Mouse (Mus musculus) natural killer cell, adult 2 months (primary cell): ENCODE data around the gene Tubg1.
A peak's percentile ranks its signal among the peaks of the same experiment; 100 is the strongest.

Experiments
- DNase-seq, 2 experiments: peaks; one replicate each; pipeline ENCODE4 v3.0.0; 2022; ENCODE audit warnings: low spot score in 2 of 2

The Tubg1 gene

DNA sequence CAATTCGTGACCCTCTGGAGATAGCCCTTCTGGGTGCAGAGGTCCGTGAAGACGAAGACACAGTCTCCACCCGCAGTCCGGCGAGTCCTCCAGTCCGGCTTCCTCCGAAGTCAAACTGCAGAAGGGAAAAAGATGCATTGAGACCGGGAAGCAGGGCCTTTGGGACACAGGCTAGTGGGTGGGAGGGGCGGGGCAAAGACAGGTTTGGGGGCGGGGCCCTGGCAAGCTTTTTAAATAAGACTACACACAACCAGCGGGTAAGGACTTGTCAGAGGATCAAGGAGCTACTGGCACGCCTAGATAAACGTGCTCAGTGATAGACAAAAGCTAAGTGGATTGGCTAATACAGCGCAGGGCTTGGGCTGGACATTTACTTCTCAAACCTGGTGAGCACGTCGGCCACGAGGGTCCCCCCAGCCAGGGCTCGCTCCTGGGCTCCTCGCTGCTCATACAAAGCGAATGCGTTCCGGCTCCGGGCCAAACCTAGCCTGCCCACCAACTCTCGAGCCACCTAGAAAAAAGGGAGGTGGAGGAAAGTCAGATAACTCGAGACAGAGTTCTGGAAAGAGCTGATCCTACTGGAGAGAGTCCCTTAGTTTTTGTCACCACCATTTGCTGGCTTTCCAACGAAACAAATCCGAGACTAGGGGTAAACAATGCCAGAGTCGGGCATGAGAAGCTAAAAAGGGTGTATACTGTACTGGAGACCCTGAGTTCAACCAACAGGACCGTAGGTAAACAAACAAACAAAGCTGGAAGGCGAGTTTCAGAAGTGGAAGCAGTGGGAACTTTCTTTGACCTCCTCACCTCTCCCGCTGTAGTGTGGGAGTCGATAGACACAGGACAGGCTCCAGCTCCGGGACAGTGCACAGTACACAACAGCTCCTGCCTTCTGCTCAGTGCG is 45.2 kb downstream of the Tubg1 start:
- DNase-seq: no peak

DNA sequence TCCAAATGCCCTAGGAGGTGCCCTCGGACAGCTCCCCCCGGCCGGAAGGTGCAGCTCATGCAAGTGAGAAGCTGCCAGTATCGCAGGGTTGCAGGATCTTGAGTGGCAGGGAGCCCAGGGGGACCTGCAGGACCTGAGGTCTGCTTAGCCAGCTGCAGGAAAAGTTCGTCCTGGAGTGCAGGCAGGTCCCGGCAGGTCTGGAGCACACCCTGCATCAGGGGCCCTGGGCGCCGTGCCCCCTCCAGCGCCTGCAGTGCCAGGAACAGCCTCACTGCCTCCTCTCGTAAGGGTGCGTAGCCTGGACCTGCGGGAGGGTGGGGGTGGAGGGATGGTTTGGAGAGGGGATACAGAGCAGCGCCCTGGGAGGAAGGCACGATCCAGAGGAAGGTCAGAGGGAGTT is 46.6 kb downstream of the Tubg1 start:
- DNase-seq: no peak

DNA sequence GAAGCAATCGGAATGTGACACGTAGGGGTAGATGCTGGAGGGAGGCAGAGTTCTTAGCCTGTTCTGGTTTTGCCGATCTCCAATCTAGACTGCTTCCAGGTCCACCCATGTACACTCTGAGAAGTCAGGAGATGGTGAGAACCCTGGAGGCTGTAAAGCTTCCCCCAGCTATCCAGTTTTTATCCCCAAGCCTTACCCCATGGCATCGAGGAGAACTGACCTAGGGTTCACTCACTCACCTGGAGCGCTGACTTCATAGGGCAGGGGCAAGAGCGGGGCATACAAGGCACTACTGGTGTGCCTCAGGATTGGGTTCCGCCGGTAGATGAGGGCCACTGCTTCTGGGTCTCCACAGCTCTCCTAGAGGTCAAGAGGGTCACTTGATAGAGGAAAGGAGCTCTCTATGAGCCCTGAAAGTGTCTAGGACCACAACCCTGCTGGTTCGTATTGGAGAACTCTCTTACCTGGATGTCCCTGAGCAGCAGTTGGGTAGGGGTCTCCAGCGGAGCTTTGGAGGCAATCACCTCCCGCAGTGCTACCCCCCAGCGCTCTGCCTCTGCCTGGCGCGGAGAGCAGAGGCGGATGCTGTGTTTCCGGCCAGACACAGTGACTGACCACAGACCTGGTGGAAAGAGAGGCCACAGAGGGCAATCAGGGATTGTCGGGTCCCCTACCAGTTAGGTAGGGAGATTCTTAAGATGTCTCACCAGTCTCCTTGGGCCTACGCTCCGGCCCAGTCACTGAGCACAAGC is 47.6 kb downstream of the Tubg1 start:
- DNase-seq: no peak

DNA sequence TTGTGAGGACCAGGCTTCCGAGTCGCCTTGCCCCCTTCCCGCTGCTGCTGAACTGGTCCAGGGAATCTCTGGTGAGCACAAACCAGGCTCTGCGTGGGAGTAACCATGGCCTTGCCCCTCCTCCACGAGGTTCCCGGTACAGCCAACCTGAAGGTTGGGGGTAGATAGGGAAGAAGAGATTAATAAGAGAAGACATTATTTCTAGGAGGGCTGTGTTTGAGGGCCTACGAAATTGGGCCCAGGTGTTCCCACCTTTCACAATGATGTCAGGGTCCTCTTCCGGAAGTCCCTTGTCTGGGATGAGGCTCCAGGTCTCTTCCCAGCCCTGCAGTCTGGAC is 48.2 kb downstream of the Tubg1 start:
- no peak for DNase-seq

DNA sequence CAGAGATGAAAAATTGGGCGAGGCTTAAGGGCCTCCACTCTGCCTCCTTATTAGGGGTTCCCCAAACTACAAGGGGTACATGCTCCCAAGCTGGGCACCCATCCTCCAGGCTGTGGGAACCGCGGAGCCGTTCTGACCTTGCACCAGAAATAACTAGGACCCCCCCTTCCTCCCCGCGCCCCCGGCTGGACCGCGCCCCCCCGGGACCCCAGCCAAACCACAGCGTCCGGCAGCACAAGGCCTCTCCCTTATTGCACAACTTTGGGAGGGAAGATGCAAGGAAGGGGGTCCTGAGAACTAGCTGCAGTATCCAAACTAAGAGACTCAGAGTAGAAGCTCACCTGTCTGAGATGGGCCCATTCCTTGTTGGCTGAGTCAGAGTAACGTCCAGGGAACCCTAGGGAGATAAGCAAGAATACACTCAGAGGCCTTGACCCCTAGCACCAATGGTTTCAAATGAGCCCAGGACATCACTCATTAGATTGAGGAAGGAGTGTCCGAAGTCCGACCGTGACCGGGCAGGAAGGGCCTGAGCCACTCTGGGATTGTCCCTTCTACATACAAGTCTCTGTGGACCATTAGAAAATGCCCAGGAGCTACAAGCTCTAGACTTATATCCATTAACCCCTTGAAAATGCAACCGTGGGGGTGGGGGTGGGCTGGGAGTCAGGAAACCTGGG is 48.7 kb downstream of the Tubg1 start:
- no peak for DNase-seq

DNA sequence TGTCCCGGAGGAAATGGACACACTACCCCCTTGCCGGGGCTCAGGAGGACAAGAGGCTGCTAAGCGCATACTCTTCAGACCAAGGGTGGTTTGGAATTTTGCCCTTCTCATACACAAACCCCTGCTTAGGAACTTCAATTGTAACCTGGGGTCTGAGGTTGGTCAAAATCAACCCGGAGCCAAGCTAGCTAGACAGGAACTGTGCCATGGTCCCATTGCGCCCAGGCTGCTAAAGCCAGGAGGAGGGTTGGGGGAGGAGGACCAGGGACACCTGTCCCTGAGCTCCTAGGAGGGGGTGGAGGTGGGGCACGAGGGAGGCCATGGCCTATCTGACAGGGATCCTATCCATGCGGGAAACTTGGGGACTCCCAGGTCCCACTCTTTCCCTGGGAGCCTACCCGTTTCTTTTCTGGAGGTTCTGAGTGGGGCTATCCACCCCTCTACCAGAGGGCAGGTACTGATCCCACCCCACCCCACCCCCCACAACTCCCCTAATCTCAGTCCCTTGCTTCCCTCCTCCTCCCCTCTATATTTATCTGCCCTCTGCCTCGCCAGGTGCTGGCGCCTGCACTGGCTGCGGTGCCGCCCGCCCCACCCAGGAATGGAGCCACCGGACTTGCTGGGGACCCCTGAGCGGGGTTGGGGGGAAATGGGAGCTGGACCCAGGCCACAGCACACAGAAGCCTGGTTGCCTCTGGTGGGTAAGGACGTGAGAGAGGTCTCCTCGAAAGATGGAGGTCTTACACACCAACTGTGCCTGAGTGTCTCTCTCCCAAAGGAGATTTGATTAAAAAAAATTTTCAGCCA is 49.8 kb downstream of the Tubg1 start:
- no peak for DNase-seq

DNA sequence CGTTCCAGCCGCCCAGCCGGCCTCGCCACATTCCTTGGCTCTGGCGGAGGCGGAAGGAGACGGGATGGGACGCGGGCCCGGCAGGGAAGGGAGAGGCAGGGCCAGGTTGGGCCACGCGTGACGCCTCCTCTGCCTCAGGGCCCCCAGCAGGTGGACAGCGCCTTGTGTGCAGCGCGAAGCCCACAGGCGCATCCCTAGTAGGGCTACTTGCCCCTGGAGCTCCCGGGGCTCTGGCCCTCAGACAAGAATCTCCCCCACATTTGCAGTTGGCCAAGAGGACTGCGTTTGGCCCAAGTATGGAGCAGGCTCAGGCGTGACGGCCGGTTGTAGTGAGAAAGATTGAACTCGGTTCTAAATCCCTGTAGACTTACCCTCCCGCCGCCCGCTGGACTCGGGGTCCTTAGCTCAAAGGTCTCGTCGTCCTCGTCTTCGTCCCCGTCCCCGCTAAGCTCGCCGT is 50.6 kb downstream of the Tubg1 start, which contains the start of gene Cntnap1:
Cntnap1 (plus strand) TSS at position 170 of the 457 bp plus-strand sequence.
- DNase-seq: no peak

DNA sequence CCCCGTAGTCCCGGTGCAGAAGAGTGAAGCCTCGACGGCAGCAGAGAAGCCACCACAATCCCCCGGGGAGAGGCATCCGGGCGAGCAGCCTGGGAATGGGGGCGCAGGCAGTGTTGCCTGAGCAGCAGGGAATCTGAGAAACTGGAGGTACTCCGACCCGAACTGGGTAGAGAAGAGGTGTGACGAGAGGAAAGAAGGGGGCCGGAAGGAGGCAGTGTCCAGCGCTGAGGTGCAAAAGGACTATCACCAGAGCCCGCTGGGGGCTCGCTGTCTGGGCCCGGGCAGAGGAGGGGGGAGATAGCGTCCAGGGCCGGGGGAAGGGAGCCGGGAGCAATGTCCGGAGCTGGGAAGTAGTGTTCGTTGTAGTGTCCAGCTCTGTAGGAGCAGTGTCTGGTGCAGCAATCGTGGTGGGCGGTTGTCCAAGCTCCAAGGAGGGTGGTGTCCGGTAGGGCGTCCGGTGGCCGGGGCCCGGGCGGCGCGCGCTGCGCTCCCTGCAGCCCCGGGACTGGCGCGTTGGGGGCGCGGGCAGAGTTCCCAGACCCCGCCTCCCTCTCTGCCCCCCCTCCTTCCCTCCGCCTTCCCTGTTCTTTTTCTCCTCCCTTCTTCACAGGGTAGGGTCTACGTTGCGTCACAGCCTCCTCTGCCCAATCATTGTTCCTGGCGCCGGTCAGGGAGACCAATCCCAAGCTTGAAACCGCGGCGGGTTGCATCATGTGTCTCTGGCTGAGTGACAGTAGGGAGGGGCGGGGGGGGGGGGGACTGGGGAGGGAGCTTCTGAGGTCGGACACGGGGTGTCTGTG is 51.3 kb downstream of the Tubg1 start, which contains the start of gene Plekhh3:
Plekhh3 (minus strand) TSS at position 541 of the 800 bp plus-strand sequence.
- DNase-seq: peak; percentile 88 to 91

DNA sequence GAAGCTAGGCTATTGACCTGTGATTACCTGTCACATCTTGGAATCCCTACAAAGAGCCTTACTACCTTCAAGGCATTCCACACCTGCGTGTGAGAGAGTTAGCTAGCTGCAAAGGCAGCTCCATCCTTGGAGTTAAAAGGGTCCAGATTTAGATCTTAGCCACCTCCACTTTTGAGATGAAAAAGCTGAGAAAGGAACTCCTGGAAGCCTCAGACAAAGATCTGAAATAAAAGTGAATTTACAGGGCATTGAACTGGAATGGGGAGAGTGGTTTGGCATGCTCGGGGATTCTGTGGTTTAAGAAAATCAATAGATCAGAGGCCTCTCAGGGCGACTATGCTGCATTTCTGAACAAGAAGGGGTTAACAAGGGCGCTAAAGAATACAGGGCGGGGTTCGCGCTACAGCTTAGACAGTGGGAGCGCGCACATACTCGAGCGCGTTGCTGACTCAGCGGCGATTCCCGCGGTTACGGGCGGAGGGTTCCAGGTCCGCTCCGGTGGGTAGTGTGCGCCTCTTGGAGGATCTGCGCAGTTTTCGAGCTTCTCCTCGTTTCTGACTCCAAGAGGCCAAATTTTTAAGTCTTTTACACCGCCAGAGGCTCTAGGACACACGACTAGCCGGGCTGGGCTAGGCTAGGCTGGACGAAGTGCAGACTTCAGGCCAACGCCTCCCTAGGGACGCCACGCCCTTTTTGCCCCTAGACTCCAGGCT is 52.1 kb downstream of the Tubg1 start:
- peak; percentile 43 to 49 for DNase-seq

DNA sequence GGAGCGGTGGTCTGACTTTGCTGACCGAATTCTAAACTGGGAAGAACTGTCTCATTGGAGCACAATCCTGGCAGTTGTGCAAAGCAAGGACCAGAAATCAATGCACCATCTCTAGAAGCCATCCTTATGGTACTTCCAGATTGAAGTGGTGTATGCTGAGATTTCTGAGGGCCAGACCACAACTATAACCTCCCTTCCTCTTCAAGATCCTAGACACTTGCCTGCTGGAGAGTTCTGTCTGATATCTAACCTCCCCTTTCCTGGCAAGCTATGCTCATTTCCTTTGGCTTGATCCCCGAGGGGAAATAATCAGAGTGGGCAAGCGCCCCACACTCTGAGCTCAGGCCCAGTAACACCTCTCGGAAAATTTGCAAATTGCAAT is 52.7 kb downstream of the Tubg1 start:
- DNase-seq: no peak

DNA sequence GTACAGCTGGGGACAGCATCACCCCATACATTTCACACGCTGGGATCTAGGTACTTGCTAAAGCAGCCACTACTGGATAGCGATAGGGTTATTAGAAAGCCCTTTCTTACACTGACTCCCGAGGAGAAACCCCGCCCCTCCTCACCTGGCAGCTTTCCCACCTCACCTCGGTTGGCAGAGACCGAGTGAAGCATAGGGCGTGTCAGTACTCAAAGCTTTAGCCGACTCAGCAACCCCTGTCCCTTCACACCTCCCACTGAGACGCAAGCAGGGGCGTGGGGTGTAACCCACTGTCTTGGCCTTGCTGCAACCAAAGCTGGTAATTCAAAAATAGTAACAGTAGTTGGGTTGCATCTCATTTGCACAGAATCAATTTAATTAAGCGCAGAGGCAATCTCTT is 53.4 kb downstream of the Tubg1 start:
- DNase-seq: no peak

DNA sequence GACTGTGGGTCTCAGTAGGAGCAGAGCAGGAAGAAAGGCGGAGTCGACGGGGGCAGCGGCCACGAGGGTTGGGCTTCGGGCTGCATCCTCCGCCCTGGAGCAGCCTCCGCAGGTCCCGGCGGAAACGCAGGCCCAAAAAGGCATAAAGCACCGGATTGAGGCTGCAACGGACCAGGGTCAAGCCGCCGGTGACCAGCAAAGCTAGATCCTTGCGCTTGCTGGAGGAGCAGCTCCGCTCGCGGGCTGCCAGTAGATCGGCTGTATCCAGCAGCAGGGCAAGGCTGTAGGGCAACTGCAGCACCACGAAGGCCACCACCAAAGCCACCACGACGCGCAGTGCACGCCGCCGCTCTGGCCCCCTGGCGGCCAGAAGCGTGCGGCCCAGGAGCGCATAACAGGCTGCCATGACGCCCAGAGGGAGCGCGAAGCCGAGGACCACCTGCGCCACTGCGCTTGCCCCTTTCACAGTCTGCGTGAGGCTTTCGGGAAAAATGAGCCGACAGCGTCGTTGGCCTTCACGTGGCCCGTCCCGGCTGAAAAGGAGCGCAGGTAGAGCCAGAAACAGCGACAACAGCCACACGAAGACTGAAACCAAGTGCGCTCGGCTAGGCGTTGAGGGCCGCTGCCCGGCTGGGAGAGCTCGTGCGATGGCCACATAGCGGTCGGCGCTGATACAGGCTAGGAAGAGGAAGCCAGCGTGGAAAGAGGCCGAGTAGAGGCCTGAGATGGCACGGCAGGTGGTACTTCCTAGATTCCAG is 54.1 kb downstream of the Tubg1 start:
- peak; percentile 65 to 78 for DNase-seq

DNA sequence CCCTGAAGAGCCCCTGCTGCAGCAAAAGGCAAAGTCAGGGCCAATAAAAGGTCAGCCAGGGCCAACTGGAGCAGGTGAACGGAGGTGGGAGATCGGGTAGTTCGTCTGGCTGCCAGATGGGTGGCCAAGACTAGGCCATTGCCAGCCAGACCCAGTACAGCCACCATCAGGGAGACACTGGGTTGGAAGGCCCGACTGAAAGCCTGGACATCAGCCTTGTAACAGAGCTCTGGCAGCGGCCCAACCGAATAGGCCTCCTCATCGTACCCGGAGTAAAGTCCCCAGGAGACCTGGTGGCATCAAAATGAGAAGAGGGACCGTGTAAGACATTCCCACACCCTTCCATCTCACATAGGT is 54.6 kb downstream of the Tubg1 start:
- DNase-seq: no peak

DNA sequence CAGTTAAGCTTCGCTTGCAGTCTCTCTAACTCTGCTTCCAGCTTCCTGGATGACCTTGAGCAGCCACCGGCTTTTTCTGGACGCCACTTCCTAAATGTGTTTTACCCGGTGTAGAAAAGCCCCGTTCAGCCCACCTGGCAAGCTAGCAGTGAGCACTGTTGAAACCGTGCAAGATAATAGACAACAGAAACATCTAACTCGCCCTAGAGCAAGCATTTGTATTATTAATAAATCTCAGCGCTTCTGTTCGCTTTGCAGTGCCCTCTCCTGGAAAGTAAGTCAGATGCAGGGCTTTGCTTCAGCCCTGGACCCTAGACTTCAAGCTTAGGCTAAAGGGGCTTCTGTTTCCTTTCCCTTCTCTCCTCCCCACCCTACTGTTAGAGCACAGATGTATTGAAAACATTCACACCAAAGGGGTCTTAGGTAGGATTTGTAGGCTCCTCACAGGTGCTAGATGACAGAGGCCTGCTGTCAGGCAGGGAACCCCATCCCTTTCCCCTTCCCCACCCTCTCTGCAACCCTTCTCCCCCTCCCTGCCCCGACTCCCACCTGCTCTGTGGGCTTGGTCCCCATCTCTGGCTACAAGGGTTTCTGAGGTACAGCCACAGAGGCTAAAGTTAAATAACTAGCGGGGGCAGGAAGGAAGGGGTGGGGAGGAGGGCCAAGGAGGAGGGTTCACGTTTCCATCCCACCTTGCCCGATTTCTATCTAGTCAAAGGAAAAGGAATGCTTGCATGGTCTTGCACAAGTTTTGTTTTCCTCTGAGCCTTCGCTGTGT is 55.3 kb downstream of the Tubg1 start, which contains the start of gene Ccr10:
Ccr10 (minus strand) TSS at position 593 of the 778 bp plus-strand sequence.
- no peak for DNase-seq

DNA sequence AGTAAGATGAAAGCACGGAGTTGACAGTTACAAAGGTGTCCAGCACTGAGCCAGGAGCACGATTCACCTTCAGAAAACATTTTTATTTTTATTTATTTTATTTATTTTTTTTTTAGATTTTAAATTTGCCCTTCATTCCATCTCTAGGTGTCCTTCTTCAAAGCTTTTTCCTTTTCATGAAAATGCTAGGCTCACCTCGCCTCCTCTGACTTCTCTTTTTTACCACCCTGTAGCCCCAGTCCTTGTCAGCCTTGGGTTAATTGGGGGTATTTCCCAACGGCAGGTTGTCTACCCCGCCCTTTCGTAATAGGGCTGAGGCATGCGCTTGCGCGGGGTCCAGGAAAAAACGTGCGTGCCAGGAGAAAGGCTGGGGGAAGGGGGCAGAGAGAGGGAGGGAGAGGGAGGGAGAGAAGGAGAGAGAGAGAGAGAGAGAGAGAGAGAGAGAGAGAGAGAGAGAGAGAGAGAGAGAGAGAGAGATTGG is 55.9 kb downstream of the Tubg1 start:
- no peak for DNase-seq
